In the genomic region with DNA sequence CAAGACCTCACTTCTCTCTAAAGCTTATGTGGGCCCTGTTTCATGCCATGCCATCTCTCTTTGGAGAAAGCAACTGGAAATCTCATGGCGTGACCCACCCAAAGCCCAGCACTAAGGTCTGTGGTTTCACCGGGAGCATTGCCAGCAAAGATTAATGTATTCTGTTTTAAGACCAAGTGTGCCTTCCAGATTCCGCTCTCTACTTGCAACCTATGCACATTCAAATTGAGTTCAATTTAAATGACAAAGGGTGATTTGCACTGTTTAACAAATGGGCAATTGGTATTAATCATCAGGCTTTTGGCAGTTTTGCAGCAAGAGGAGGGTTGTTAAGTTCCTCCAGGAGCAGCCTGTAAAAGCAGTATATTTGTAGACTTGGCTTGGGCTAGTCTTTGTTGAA, we compare ENCODE assay signal across 11 mouse cellular contexts.
DNase-seq lines count a peak whose midpoint lies in the region; ATAC-seq and TF ChIP-seq lines count a peak whose summit lies in the region.
"Had no signal": no experiment of that assay in that cellular context is flagged by ENCODE, and none has a peak within 500 bp of the region (broad histone marks: within the 10 kb centered on the region; RNA-seq: fewer than 3 reads in every experiment).

No protein-coding gene starts in this region.

- in situ Hi-C loops in Patski (cut with MboI; ENCODE audit: low pct_unique_long_range_greater_than_20kb): no loop called here

- H3K4me3 ChIP-seq in lung, embryonic 14.5 days (ENCODE audit: low read depth, low read length): no peak overlapping the region
- no peak overlapping the region for H3K4me3 ChIP-seq in forebrain, embryonic 16.5 days (replicated peaks; ENCODE audit: low read length)
- no peak overlapping the region for H3K4me3 ChIP-seq in midbrain, postnatal 0 days (ENCODE audit: low read depth, low read length)
- H3K4me3 ChIP-seq: heart, adult 2 months had no signal

- peak; percentile 5 for DNase-seq in lung, embryonic 14.5 days
- no peak for DNase-seq in lung, postnatal 10 days
- DNase-seq in Patski (ENCODE audit: low read depth, low spot score): peak; percentile 30
- DNase-seq in midbrain, postnatal 0 days (ENCODE audit: low spot score): peak; percentile 70
- DNase-seq in embryo, embryonic 10.5 days (ENCODE audit: low spot score): no peak
- DNase-seq in thymus, postnatal 4 days: no peak
- DNase-seq in lung, postnatal 36 days: no peak
- DNase-seq: cerebellum, postnatal 36 days; heart, adult 2 months had no signal

- H3K27me3 ChIP-seq in lung, embryonic 14.5 days (ENCODE audit: insufficient read depth, low read length): no peaks in the 10 kb centered on the region
- H3K27me3 ChIP-seq in Patski: no peaks in the 10 kb centered on the region
- no peaks in the 10 kb centered on the region for H3K27me3 ChIP-seq in forebrain, embryonic 16.5 days (replicated peaks; ENCODE audit: control insufficient read depth, insufficient read depth, low read length)
- H3K27me3 ChIP-seq in midbrain, postnatal 0 days (ENCODE audit: insufficient read depth, low read length): no peaks in the 10 kb centered on the region

- POLR2A ChIA-PET in Patski (lab: Charles Lee): no interaction called here

- H3K9me3 ChIP-seq in lung, embryonic 14.5 days (ENCODE audit: low read depth, low read length): no peaks in the 10 kb centered on the region
- no peaks in the 10 kb centered on the region for H3K9me3 ChIP-seq in forebrain, embryonic 16.5 days (ENCODE audit: control insufficient read depth, low read length)
- no peaks in the 10 kb centered on the region for H3K9me3 ChIP-seq in midbrain, postnatal 0 days (ENCODE audit: low read length)

- H3K27ac ChIP-seq in lung, embryonic 14.5 days (ENCODE audit: low read depth): no peak overlapping the region
- 0 out of 2 replicates have a peak overlapping the region, but pooled peaks have one; percentile 3 for H3K27ac ChIP-seq in forebrain, embryonic 16.5 days (ENCODE audit: low read length)
- no peak overlapping the region for H3K27ac ChIP-seq in midbrain, postnatal 0 days (ENCODE audit: low read depth, low read length)
- H3K27ac ChIP-seq: heart, adult 2 months had no signal

- H3K4me2 ChIP-seq in lung, embryonic 14.5 days: no peak overlapping the region
- no peak overlapping the region for H3K4me2 ChIP-seq in forebrain, embryonic 16.5 days (ENCODE audit: low read length)
- no peak overlapping the region for H3K4me2 ChIP-seq in midbrain, postnatal 0 days (ENCODE audit: low read depth, low read length, poor library complexity, severe bottlenecking)

- no peak for TF ChIP-seq CTCF in lung, embryonic 14.5 days (IDR thresholded peaks at IDR 0.05; ENCODE audit: low read depth)
- no peak for TF ChIP-seq CTCF in Patski (IDR thresholded peaks at IDR 0.05)
- no peak for TF ChIP-seq CTCF in midbrain, postnatal 0 days (IDR thresholded peaks at IDR 0.05)

- CTCF ChIA-PET in Patski (lab: Charles Lee): no interaction called here

- no peaks in the 10 kb centered on the region for H3K4me1 ChIP-seq in lung, embryonic 14.5 days (ENCODE audit: insufficient read depth)
- peaks cover 16% of the 10 kb centered on the region for H3K4me1 ChIP-seq in forebrain, embryonic 16.5 days (replicated peaks; ENCODE audit: control insufficient read depth, insufficient read depth, low read length)
- H3K4me1 ChIP-seq in midbrain, postnatal 0 days (ENCODE audit: insufficient read depth, low read length): no peaks in the 10 kb centered on the region

- ATAC-seq in lung, embryonic 14.5 days (ENCODE audit: insufficient read depth): no peak
- ATAC-seq in Patski: no peak
- ATAC-seq in forebrain, embryonic 16.5 days: peak; percentile 95
- no peak for ATAC-seq in midbrain, postnatal 0 days (ENCODE audit: low FRiP score)
- ATAC-seq: lung, postnatal 0 days had no signal

- WGBS in lung, embryonic 14.5 days: 60% methylated on average over 3 of the region's 3 CpGs
- WGBS in forebrain, embryonic 16.5 days: 5% methylated on average over 3 of the region's 3 CpGs
- WGBS in midbrain, postnatal 0 days: 33% methylated on average over 3 of the region's 3 CpGs

- H3K36me3 ChIP-seq in lung, embryonic 14.5 days (ENCODE audit: insufficient read depth): no peaks in the 10 kb centered on the region
- no peaks in the 10 kb centered on the region for H3K36me3 ChIP-seq in forebrain, embryonic 16.5 days (ENCODE audit: control insufficient read depth, insufficient read depth)
- H3K36me3 ChIP-seq in midbrain, postnatal 0 days (ENCODE audit: insufficient read depth, low read length): no peaks in the 10 kb centered on the region

- H3K9ac ChIP-seq in lung, embryonic 14.5 days: no peak overlapping the region
- no peak overlapping the region for H3K9ac ChIP-seq in forebrain, embryonic 16.5 days (replicated peaks; ENCODE audit: low read depth, low read length)
- no peak overlapping the region for H3K9ac ChIP-seq in midbrain, postnatal 0 days (replicated peaks; ENCODE audit: low read length, poor library complexity, severe bottlenecking)

Comparison
In these comparisons a context has a peak if more than half of its experiments do, and no peak if none do; other contexts are left out.
1. DNase-seq: peak in lung, embryonic 14.5 days (single experiment), Patski (single experiment) and midbrain, postnatal 0 days (single experiment); none in lung, postnatal 10 days (single experiment), embryo, embryonic 10.5 days (single experiment), thymus, postnatal 4 days (single experiment) and lung, postnatal 36 days (single experiment).